23 mouse cellular contexts compared by ENCODE assay signal in genomic region chr14:24754753-24755152, GRCm38 (mm10).
"Had no signal": no experiment of that assay in that cellular context is flagged by ENCODE, and none has a peak within 500 bp of the region (broad histone marks: within the 10 kb centered on the region; RNA-seq: fewer than 3 reads in every experiment).

No protein-coding gene starts in this region.

- H3K27ac ChIP-seq: gastrocnemius, adult 2 months; heart, embryonic 10.5 days; hindbrain, embryonic 10.5 days; hindbrain, embryonic 12.5 days; hindbrain, embryonic 14.5 days; intestine, embryonic 15.5 days; layer of hippocampus, adult 2 months; limb, embryonic 13.5 days; limb, embryonic 15.5 days; liver, embryonic 12.5 days; liver, embryonic 14.5 days had no signal

- H3K36me3 ChIP-seq: heart, embryonic 10.5 days; heart, embryonic 12.5 days; hindbrain, embryonic 10.5 days; hindbrain, embryonic 12.5 days; intestine, embryonic 15.5 days; limb, embryonic 13.5 days; limb, embryonic 15.5 days; liver, embryonic 12.5 days had no signal

- H3K9me3 ChIP-seq: heart, embryonic 10.5 days; heart, embryonic 12.5 days; hindbrain, embryonic 10.5 days; hindbrain, embryonic 12.5 days; intestine, embryonic 15.5 days; limb, embryonic 13.5 days; limb, embryonic 15.5 days; liver, embryonic 12.5 days had no signal

- H3K27me3 ChIP-seq: heart, embryonic 12.5 days; hindbrain, embryonic 12.5 days; intestine, embryonic 15.5 days; limb, embryonic 13.5 days; limb, embryonic 15.5 days; liver, embryonic 12.5 days had no signal

- H3K4me3 ChIP-seq: gastrocnemius, adult 2 months; heart, embryonic 10.5 days; heart, embryonic 12.5 days; hindbrain, embryonic 10.5 days; hindbrain, embryonic 12.5 days; intestine, embryonic 15.5 days; layer of hippocampus, adult 2 months; limb, embryonic 13.5 days; limb, embryonic 15.5 days; liver, embryonic 12.5 days had no signal

- DNase-seq: gastrocnemius, adult 2 months; gastrocnemius, postnatal 10 days; gastrocnemius, postnatal 25 days; heart, adult 18-20 months; heart, postnatal 10 days; heart, postnatal 4 days; kidney, adult 18-20 months; kidney, adult 9 months; kidney, postnatal 10 days; kidney, postnatal 25 days; kidney, postnatal 4 days; left cerebral cortex, postnatal 4 days had no signal

- H3K4me2 ChIP-seq: heart, embryonic 12.5 days; hindbrain, embryonic 12.5 days; hindbrain, embryonic 14.5 days; intestine, embryonic 15.5 days; limb, embryonic 13.5 days; limb, embryonic 15.5 days; liver, embryonic 12.5 days had no signal

- H3K4me1 ChIP-seq: liver, embryonic 12.5 days had no signal

- H3K9ac ChIP-seq: heart, embryonic 12.5 days; hindbrain, embryonic 12.5 days; hindbrain, embryonic 14.5 days; intestine, embryonic 15.5 days; limb, embryonic 13.5 days; limb, embryonic 15.5 days; liver, embryonic 12.5 days; liver, embryonic 14.5 days had no signal
